Mouse (Mus musculus) heart, embryonic 13.5 days (tissue): Measurements from ENCODE around the gene Trim54. TPM values are rescaled to one million over a fixed set of nuclear protein-coding genes. Genes with fewer than 3 reads are reported as not detected.

Source experiments
- polyA plus RNA-seq: library from polyadenylated mRNA; unstranded; fragments of >200 nt; fragmentation: Nextera tagmentation; extraction: Ambion mirVana; gene quantifications from 2 replicates; pipeline ENCODE4 v1.2.1, GENCODE M21; 2015

The Trim54 gene
- polyA plus RNA-seq, 1 experiment from 2014 or later = 10.7 TPM

Other genes starting within 250 kb of the Trim54 start
- gene Tmem214, start 248.7 kb upstream of the Trim54 start, polyA plus RNA-seq = 66.8 and 68.0 TPM in 2 replicates
- gene Agbl5, start 228.0 kb upstream of the Trim54 start, polyA plus RNA-seq = 9.9 and 11.5 TPM in 2 replicates
- 421 and 441 TPM in 2 replicates for gene Ost4, start 208.9 kb upstream of the Trim54 start, polyA plus RNA-seq
- gene Emilin1, start 203.3 kb upstream of the Trim54 start, polyA plus RNA-seq = 166 and 168 TPM in 2 replicates
- 10.2 and 11.7 TPM in 2 replicates for gene Khk, start 195.3 kb upstream of the Trim54 start, polyA plus RNA-seq
- gene Cgref1, start 171.1 kb upstream of the Trim54 start, polyA plus RNA-seq = 3.9 and 4.7 TPM in 2 replicates
- 79.6 and 90.0 TPM in 2 replicates for gene Preb, start 156.4 kb upstream of the Trim54 start, polyA plus RNA-seq
- 0.06 and 0.16 TPM in 2 replicates for gene Tcf23, start 148.1 kb upstream of the Trim54 start, polyA plus RNA-seq
- gene Atraid, start 68.4 kb upstream of the Trim54 start, polyA plus RNA-seq = 119 and 124 TPM in 2 replicates
- gene Slc5a6, start 67.8 kb upstream of the Trim54 start, polyA plus RNA-seq = 6.9 and 7.2 TPM in 2 replicates
- 17.8 and 20.9 TPM in 2 replicates for gene Cad, start 61.9 kb upstream of the Trim54 start, polyA plus RNA-seq
- not detected in 2 replicates for gene Dnajc5g, start 10.4 kb upstream of the Trim54 start, polyA plus RNA-seq
- gene Slc30a3, start 8.5 kb upstream of the Trim54 start, polyA plus RNA-seq = 0.21 and 0.69 TPM in 2 replicates
- gene Ucn, start 22.1 kb downstream of the Trim54 start, polyA plus RNA-seq = 0.45 TPM in 1 of 2 replicates, not detected in the other
- 68.0 and 89.4 TPM in 2 replicates for gene Mpv17, start 37.5 kb downstream of the Trim54 start, polyA plus RNA-seq
- gene Gm29609, start 63.2 kb downstream of the Trim54 start, polyA plus RNA-seq = 0.46 and 2.6 TPM in 2 replicates
- gene Gtf3c2, start 63.4 kb downstream of the Trim54 start, polyA plus RNA-seq = 45.3 and 47.8 TPM in 2 replicates
- 112 and 116 TPM in 2 replicates for gene Snx17, start 76.5 kb downstream of the Trim54 start, polyA plus RNA-seq
- 52.3 and 55.9 TPM in 2 replicates for gene Eif2b4, start 76.7 kb downstream of the Trim54 start, polyA plus RNA-seq
- 7.3 and 7.5 TPM in 2 replicates for gene Zfp513, start 85.6 kb downstream of the Trim54 start, polyA plus RNA-seq
- 101 and 107 TPM in 2 replicates for gene Ppm1g, start 104.0 kb downstream of the Trim54 start, polyA plus RNA-seq
- 124 and 132 TPM in 2 replicates for gene Nrbp1, start 124.2 kb downstream of the Trim54 start, polyA plus RNA-seq
- 0.68 TPM in 1 of 2 replicates, not detected in the other for gene Gm9970, start 124.5 kb downstream of the Trim54 start, polyA plus RNA-seq
- gene Krtcap3, start 135.0 kb downstream of the Trim54 start, polyA plus RNA-seq = 6.0 and 7.4 TPM in 2 replicates
- 21.8 and 22.6 TPM in 2 replicates for gene Ift172, start 174.4 kb downstream of the Trim54 start, polyA plus RNA-seq
- gene Fndc4, start 179.4 kb downstream of the Trim54 start, polyA plus RNA-seq = 22.4 and 22.6 TPM in 2 replicates
- gene Gckr, start 180.7 kb downstream of the Trim54 start, polyA plus RNA-seq = 0.36 and 0.56 TPM in 2 replicates